Mouse (Mus musculus): ENCODE results near the gene Ciao2b.
"Not testable (repeated sequence)": the region's sequence is repeated elsewhere in the genome, so short reads cannot be mapped to it uniquely, and the experiment has no call there.

The Ciao2b gene

DNA sequence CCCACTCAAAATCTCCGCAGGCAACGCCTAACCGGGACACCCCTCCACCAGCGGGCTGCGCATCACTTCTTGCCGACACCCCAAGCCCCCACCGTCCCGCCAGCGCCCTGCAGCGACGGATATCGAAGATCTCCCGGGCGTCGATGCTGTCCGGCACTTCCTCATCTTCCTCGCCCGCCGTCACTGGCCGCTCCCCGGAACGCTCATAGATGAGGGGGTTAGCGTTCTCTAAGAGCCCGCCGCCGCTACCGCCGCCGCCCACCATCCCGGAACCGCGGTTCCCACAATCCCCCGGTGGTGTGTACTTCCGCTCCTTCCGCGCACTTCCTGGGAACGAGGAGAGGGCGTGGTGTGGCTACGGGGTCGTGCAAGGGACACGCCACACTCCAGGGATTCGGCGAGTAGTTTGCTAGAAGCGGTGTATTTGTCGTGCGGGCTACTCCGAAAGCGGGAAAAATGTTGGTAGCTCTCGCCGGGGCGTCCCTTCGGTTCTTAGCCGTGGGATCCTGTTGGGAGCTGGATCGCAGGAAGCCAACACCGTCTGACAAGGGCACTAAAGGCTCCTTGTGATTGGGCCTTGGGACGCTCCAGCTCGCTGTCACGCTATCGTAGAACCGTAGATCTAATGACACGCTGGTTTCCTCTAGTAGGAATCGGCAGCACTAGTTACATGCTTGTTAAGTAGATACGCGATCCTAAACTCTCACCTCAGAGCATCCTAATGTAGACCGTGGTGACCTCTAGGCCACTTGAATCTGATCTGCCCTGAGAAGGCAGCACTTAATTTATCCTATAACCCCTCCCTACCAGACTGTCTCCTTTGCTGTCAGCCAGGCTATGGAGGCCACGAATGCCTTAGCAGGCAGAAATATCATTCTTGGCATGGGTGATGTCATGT, at the start of gene Ciao2b:
Gene Ciao2b, minus strand, starts transcription at position 540 of the 898 bp plus-strand sequence.
- peak; percentile 82 to 88 for DNase-seq (ENCODE audit: low spot score in 2 of 2)

DNA sequence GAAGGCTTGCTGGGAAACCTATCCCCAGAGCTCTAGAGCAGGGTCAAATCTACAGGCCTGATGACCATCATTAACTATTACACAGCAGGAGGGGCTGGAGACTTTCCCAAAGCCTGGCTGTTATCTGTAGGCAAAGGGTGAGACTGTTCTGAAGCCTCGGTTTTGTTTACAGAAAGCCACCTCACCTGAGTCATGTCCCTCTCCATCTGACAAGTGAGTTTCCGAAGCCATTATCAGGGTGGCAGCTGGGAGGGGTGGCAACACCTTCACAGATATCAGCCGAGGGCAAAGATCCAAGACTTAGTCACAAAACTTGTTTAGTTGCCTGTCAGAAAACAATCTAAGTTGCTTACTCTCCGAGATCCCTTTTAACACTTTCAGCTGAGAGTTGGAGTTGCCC, 46.7 kb upstream of the Ciao2b start:
- no peak for DNase-seq (ENCODE audit: low spot score in 2 of 2)

- DNase-seq (ENCODE audit: low spot score in 2 of 2), result no peak
These were observed 13.8 kb upstream of the Ciao2b start for GRCm38 (mm10) chr8:104655614-104656013.

DNA sequence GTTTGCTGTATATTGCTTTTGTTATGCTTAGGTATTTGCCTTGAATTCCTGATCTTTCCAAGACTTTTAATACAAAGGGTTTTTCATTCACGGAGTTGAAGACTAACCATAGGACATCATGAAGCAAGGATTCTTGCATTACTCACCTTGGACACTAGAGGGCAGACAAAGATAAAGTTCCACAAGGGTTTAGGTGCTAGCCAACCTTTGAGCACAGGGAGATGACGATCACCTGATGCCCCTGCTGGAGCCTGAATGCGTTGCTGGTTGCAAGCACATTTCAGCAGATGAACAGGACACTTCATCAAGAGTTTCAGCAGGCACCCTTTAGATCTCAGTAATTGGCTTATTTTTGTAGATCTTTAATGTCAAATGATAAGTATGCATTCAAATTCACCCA, 13.2 kb upstream of the Ciao2b start:
- peak; percentile 55 to 67 for DNase-seq (ENCODE audit: low spot score in 2 of 2)

- not testable (repeated sequence) for DNase-seq (ENCODE audit: low spot score in 2 of 2)
These were observed 2.4 kb upstream of the Ciao2b start for GRCm38 (mm10) chr8:104644187-104644586.

- DNase-seq (ENCODE audit: low spot score in 2 of 2), result no peak
These were observed 524 bp upstream of the Ciao2b start for GRCm38 (mm10) chr8:104642324-104642654.

DNA sequence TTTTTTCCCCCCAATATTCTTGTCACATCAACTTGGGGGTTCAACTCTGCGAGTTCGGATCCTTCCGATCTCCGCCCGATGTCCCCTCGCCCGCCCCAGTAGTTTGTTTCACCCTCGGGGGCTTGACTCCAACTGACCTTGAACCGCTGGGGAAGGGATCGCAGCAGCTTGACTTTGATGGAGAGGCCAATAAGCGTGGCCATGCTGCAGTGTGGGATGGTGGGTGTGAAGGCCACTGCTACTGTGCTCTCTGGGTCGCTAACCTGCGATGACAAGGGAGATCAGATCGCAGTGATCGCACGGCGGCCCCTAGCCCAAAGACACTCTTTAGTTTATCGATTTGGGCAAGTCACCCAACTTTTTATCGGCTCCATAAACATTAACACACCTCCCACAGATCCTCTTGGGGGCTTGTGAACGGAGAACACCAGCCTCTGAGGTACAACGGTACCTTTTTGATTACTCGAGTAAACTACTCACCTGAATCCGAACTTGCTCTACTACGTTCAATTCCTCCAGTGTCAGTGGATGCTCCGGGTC, 864 bp downstream of the Ciao2b start:
- DNase-seq (ENCODE audit: low spot score in 2 of 2), result no peak

- no peak for DNase-seq (ENCODE audit: low spot score in 2 of 2)
These were observed 1.5 kb downstream of the Ciao2b start for GRCm38 (mm10) chr8:104640241-104640640.

DNA sequence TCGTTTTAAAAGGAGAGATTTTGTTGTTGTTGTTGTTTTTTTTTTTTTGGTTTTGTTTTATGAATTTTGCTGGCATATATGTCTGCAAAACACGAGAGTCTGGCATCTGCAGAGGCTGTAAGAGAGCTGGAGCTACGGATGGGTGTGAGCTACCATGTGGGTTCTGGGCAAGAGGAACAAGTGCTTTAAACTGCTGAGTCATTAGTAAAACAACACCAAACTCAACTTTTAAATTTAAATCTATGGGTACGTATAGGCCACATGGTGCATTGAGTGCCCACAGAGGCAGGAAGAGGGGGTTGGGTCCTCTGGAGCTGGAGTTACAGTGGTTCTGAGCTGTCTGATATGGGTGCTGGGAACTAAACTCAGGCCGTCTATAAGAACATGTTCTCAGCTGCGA, 3.8 kb downstream of the Ciao2b start:
- no peak for DNase-seq (ENCODE audit: low spot score in 2 of 2)

DNA sequence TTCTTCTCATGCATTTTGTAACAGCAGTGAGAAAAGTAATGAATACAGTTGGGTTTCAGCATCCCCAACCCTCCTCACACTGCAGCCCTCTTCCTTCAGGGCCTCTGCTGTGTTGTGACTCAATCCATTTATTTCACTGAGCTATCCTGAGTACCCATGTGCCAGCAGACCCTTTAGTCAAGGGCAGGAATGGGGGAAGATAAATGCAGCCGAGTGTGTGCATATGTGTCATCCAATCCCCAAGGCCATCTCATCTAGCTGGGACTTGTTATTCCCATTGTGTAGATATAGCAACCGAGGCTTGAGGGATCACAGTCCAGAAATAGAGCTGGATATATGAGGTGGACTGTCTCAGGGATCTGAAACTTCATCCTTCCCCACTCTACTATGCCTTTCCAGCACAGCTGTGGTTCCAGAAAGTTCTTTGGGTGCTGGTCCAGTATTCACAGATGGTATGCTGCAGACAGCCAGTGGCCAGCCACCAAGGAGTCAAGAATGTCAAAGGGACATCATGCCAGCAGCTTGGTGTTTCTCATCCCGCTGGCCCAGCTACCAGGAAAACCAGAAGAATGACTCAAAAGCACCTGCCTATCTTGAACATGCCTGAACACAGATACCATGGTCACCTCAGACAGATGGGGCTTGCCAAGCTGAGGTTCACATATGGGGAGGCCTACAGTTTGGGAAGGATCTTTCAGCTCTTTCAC, 6.6 kb downstream of the Ciao2b start:
- DNase-seq (ENCODE audit: low spot score in 2 of 2), result no peak

GRCm38 (mm10) chr8:104633156-104633744, 8.5 kb downstream of the Ciao2b start:
- DNase-seq (ENCODE audit: low spot score in 2 of 2), result no peak

- DNase-seq (ENCODE audit: low spot score in 2 of 2), result peak; percentile 38 to 50
These were observed 9.3 kb downstream of the Ciao2b start for GRCm38 (mm10) chr8:104632486-104632885.

GRCm38 (mm10) chr8:104631975-104632374, 9.8 kb downstream of the Ciao2b start:
- DNase-seq (ENCODE audit: low spot score in 2 of 2), result no peak

DNA sequence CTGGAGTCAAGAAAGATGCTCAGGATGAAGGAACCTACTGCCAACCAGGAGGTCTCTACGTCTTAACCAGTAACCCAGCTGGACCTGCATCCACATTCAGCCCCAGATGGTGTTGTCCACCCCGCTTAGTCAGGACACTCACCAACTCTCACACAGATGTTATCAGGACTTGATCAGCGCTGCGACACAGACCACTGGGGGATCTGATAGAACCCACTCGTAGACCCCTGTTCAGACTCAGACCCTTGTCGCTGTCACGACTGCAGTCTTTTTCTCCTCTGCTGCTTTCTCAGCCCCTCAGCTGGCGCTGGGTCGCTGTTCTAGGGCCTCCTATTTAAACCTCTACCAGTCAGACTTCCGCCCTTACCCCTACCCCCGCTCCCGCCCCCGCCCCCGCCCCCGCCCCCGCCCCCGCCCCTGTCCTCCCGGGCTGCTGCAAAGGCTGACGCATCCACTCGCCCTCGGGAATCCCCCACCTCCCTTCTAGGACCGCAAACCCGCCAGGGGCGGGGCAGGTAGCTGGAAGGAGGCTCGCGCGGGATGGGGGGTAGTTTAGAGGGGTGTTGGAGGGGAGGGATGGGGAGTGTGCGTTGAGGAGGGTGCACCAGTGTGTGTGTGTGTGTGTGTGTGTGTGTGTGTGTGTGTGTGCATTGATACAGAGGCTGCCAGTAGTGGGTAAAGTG, 10.6 kb downstream of the Ciao2b start, which contains the start of gene Rrad:
Gene Rrad, minus strand, starts transcription at position 347 of the 683 bp plus-strand sequence.
- no peak for DNase-seq (ENCODE audit: low spot score in 2 of 2)

DNA sequence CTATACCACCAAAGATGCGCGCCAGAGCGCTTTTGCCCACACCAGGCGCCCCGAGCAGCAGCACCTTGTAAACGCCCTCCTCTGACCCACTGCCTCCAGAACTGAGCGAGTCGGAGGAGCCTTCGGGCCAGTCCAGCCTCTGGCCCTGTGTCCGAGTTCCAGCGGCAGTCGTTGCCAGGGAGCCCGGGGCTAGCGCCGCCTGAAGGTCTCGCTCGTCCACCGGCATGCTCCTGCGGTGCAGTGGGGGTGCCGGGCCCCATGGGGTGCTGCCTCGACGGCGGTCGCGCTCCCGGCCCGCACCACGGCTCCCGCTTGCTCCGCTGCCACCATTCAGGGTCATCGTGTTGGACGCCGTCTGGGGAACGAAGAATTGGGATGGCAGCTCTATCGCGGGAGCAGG, 11.2 kb downstream of the Ciao2b start:
- no peak for DNase-seq (ENCODE audit: low spot score in 2 of 2)

DNA sequence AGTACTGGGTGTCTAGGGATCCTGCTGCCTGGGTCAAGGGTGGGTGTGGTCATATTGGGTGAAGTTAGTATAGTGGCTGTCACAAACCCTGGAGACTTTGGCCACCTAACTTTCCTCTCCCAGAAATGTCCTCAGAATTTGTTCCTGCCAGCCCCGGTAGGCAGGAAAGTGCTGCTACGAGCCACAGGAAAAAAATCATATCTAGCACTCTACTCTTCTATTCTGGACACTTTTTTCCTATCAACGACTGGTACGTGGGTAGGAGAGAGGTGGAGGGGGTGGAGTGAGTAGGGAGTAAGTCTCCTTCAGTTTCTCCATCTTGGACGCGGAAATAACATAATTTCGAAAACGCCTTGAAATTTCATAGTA, 11.7 kb downstream of the Ciao2b start:
- DNase-seq (ENCODE audit: low spot score in 2 of 2), result no peak

- DNase-seq (ENCODE audit: low spot score in 2 of 2), result no peak
These were observed 12.3 kb downstream of the Ciao2b start for GRCm38 (mm10) chr8:104629306-104630110.

GRCm38 (mm10) chr8:104628402-104628801, 13.4 kb downstream of the Ciao2b start:
- no peak for DNase-seq (ENCODE audit: low spot score in 2 of 2)

DNA sequence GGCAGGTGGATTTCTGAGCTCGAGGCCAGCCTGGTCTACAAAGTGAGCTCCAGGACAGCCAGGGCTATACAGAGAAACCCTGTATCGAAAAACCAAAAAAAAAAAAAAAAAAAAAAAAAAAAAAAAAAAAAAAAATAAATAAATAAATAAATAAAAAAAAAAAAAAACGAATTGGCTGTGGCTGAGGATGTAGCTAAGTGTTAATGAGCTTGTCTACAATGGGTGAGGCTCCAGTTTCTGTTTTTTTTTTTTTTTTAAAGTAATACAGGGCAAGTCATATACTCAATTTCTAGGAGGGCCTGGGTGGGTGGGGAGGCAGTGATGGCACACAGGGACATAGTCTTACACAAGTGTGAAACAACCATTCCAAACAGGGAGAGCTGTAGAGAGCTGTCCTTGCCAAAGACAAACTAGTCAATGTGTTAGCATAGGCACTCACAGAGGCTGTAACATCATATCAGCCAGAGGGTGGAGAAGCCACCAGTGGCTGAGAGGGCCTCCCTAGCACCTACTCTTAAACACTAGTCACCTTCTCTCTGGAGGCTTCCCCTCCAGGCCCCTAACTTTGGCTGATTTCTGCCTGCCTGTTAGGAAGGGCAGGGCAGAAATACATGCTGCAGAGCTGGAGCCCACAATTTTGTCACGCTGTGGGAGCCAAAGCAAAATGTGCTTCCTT, 14.6 kb downstream of the Ciao2b start:
- DNase-seq (ENCODE audit: low spot score in 2 of 2), result no peak

DNA sequence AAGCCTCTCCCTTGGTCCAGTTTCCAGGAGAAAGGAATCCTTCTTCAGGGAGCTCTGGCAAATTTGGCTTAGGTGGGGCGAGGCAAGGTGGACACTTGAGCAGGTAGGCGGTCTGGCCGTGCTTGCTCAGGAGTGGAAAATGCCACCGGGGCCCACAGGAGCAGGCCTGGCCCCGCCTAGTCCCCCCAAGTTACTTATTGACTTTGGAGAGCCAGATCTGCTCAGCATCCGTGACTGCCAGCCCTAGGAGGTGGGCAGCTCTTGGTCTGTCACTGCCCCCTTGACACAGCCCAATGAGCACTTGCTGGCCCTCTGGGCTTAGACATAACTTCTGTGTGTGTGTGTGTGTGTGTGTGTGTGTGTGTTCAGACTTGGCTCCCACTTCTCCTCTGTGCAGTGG, 17.6 kb downstream of the Ciao2b start, which contains the start of gene Cdh16:
Gene Cdh16, minus strand, starts transcription at position 236 of the 400 bp plus-strand sequence.
- no peak for DNase-seq (ENCODE audit: low spot score in 2 of 2)
